Mouse (Mus musculus) small intestine, adult 2 months (tissue): Measurements from ENCODE around the gene Rad23b.

Experiments
- CTCF ChIP-seq: fragments of 200-500 bp; IDR thresholded peaks from 2 replicates; pipeline ENCODE4 v1.5.1; 2012; ENCODE audit warnings: low read depth, mild to moderate bottlenecking, control low read depth, inconsistent platforms, low read length, moderate library complexity, mixed read lengths; ENCODE audit not compliant: insufficient replicate concordance, insufficient read length; ENCODE audit errors: extremely low read depth
- POLR2A ChIP-seq: fragments of 200-500 bp; IDR thresholded peaks from 2 replicates; pipeline ENCODE4 v1.6.1; 2012; ENCODE audit warnings: low read depth, mild to moderate bottlenecking, control low read depth, inconsistent platforms, low read length, moderate library complexity

DNA sequence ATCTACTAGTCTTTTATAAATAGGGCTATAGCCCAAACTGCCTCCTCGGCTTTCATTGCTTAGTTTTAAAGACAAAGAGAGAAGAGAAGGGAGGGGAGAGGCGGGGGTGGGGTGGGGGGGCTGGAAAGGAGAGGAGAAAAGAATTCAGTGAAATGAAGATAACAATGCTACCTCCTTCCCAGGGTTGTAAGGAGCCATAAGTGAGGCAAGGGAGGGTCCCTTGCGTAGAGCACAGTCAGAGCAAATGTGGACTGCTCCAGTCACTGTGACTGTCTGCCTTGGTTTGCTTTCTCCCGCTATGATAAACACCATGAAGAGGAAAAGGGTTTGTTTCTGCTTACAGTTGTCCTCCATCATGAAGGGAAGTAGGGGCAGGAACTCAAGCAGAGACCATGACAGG lies 43.2 kb upstream of the Rad23b start:
- TF ChIP-seq POLR2A (no peak), CTCF (no peak)
